Mouse (Mus musculus) embryonic facial prominence, embryonic 11.5 days (tissue): ENCODE results near the gene Trappc3. TPM values are rescaled to one million over a fixed set of nuclear protein-coding genes. Genes with fewer than 3 reads are reported as not detected.

Experiments
- ATAC-seq: fragments of 200-750 bp; cut with Nextera tagmentation; replicated peaks from 2 replicates; pipeline ENCODE4 v1.8.0; 2017; ENCODE audit warnings: low read depth; ENCODE audit not compliant: insufficient number of reproducible peaks, low FRiP score, low TSS enrichment
- DNase-seq: peaks from one replicate; pipeline ENCODE4 v3.0.0-alpha.2; 2015; ENCODE audit warnings: low spot score
- H3K27ac ChIP-seq: fragments of 300-500 bp; sonication (generic); replicated peaks from 2 replicates; pipeline ENCODE4 v1.5.1; 2014; ENCODE audit warnings: mild to moderate bottlenecking, low read depth, low read length, control low read depth
- H3K27me3 ChIP-seq: fragments of 300-500 bp; sonication (generic); 2 replicates; pipeline ENCODE4 v1.6.1; 2014; ENCODE audit warnings: mild to moderate bottlenecking, low read length, moderate library complexity, mixed read lengths; ENCODE audit not compliant: control insufficient read depth, insufficient read depth
- H3K36me3 ChIP-seq: fragments of 300-500 bp; sonication (generic); replicated peaks from 2 replicates; pipeline ENCODE4 v1.6.1; 2014; ENCODE audit warnings: low read depth, mild to moderate bottlenecking, low read length, moderate library complexity, mixed read lengths; ENCODE audit not compliant: control insufficient read depth, insufficient read depth
- H3K4me1 ChIP-seq: fragments of 300-500 bp; sonication (generic); 2 replicates; pipeline ENCODE4 v1.6.1; 2014; ENCODE audit warnings: low read length, mixed read lengths; ENCODE audit not compliant: control insufficient read depth, insufficient read depth
- H3K4me2 ChIP-seq: fragments of 300-500 bp; sonication (generic); 2 replicates; pipeline ENCODE4 v1.6.1; 2014; ENCODE audit warnings: low read depth, mild to moderate bottlenecking, control low read depth, low read length, moderate library complexity
- H3K4me3 ChIP-seq: fragments of 300-500 bp; sonication (generic); 2 replicates; pipeline ENCODE4 v1.5.1; 2014; ENCODE audit warnings: low read depth, low read length, control low read depth
- H3K9ac ChIP-seq: fragments of 300-500 bp; sonication (generic); replicated peaks from 2 replicates; pipeline ENCODE4 v1.6.1; 2014; ENCODE audit warnings: mild to moderate bottlenecking, control low read depth, low read length
- H3K9me3 ChIP-seq: fragments of 300-500 bp; sonication (generic); replicated peaks from 2 replicates; pipeline ENCODE4 v1.6.1; 2016; ENCODE audit warnings: mild to moderate bottlenecking, low read length, inconsistent platforms, mixed read lengths; ENCODE audit not compliant: control insufficient read depth
- WGBS: fragments of 180-500 bp; shearing (Covaris S2); extraction: QIAGEN DNeasy Blood & Tissue Kit; methylation state at CpG from one replicate; pipeline ENCODE4 v1.1.7; 2014; 5-methylcytosine and 5-hydroxymethylcytosine counted together
- polyA plus RNA-seq: library from polyadenylated mRNA; unstranded; fragments of >200 nt; fragmentation: Nextera tagmentation; extraction: Ambion mirVana; gene quantifications from 2 replicates; pipeline ENCODE4 v1.2.1, GENCODE M21; 2014

Gene Trappc3
- polyA plus RNA-seq, 1 experiment from 2014 or later, result 36.7 TPM

DNA sequence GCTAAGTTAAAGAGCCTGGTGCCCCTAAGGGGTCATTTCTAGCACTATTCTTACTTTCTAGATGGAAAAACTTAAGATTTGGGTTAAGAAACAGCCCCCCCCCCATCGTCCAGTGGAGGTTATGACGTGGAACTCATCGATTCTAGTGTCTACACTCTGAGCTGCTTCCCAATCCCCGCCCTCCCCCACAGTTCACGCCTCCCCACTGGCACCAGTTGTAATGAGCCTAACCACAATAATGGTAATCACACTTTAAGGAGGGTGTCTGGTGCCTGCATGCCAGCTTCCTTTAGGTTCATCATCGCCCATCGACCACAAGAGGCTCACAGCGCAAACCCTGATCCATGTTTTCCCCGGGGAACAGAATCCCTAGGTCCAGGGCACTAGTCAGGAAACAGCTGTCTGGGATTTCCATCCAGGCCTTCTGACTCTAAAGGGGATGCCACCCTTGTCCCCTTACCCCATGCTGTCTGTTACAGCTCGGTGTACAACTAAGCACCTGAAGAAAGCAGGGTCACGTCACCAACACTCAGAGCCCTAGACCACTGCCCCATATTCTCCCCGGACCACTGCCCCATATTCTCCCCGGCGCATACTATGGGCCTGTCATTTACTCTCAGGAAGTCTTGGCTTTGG lies 8.4 kb upstream of the Trappc3 start:
- no peaks in the 10 kb centered on the region for H3K9me3 ChIP-seq
- no peak overlapping the region; the same call in none of the 2 replicates for H3K9ac ChIP-seq
- DNase-seq (no peak), ATAC-seq (no peak)
- peak overlapping the region; percentile 94 for H3K4me2 ChIP-seq
- 77% methylated on average over 14 of the region's 14 CpGs for WGBS
- H3K27me3 ChIP-seq, result no peaks in the 10 kb centered on the region
- H3K27ac ChIP-seq, result no peak overlapping the region
- H3K4me1 ChIP-seq, result peaks cover 27% of the 10 kb centered on the region
- H3K36me3 ChIP-seq, result no peaks in the 10 kb centered on the region
- peak overlapping the region; percentile 99 for H3K4me3 ChIP-seq

DNA sequence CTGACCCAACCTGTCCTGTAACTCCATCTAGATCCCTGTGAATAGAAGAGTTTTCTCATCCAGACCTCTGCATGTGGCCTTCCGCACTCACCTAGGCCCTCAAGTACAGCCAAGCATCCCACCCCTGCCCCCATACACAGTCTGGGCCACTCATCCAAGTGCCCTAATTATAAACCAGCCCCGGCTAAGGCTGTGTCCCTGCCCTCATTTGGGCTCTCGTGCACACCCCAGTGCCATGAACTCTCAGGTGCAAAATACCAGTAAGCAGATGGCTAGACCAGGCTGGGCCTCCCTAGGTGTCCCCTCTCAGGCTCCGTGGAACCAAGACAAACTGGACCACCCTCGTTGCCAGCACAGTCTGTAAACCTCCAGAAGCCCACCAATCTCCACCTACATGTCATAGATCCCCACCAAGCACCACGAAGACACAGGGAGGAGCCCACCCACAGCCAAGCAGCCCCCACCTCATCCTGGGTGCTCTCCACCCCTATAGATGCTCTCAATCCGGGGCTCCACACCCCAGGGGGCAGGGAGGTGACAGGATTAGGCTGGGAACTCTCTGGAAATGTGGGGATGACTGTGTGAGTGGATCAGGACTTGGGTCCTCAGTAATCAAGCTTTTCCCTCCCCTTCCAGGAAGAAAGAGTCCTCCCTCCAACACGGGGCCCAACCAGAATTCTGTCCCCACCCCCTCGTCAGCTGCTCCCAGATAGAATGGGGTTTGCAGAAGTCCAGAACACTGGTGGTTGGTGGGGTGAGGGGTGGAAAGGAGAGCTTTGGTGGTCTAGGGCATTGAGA lies 7.6 kb upstream of the Trappc3 start:
- peak; percentile 1; the same call in 1 of the 2 replicates for ATAC-seq
- DNase-seq, result peak; percentile 47
- H3K4me1 ChIP-seq, result peaks cover 31% of the 10 kb centered on the region
- H3K9me3 ChIP-seq, result no peaks in the 10 kb centered on the region
- H3K27me3 ChIP-seq, result no peaks in the 10 kb centered on the region
- H3K9ac ChIP-seq, result peak overlapping the region; percentile 99
- H3K36me3 ChIP-seq, result no peaks in the 10 kb centered on the region
- WGBS, result 17% methylated on average over 9 of the region's 9 CpGs
- H3K27ac ChIP-seq, result peak overlapping the region; percentile 94
- H3K4me3 ChIP-seq, result peak overlapping the region; percentile 99
- H3K4me2 ChIP-seq, result peak overlapping the region; percentile 94

DNA sequence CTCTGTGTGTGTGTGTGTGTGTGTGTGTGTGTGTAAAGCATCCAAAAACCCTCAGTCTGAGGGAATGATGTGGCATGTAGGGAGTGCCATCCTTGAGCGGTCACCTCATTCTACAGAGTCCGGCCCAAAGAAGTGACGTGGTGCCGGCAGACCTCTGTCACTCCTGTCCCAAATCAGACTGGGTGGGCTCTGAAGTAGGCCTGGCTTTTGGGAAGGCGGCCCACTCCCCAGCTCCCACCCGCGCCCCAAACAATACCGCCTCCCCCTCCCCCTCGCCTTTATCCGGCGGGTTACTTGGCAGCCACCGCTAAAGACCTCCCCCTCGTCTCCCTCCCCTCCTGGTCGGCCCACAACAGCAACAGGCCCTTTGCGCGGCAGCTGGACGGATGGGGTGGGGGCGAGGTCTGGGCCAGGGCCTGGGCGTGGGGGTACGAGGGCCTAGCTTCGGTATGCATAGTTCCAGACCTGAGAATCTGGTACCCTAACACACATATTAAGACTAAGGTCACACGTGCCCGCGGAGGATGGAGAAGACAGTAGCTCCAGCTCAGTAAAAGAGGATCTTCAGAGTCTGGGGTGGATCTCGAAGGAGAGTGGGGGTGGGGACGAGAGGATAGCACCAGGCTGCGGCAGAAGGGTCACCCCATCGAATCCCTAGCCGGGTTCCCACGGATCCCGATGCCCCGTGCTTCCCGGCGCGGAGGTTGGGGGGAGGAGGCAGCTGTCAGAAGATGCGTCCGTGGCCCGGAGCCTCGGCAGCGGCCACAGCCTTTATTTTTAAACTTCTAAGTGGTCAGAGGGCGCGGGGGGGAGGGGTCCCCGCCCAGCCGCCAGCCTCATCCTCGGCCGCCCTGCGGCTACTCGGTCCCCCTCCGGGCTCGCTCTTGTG lies 6.8 kb upstream of the Trappc3 start:
- no peaks in the 10 kb centered on the region for H3K36me3 ChIP-seq
- peak overlapping the region; percentile 94 for H3K27ac ChIP-seq
- H3K9me3 ChIP-seq, result no peaks in the 10 kb centered on the region
- peak overlapping the region; percentile 99 for H3K9ac ChIP-seq
- peaks cover 32% of the 10 kb centered on the region for H3K4me1 ChIP-seq
- H3K27me3 ChIP-seq, result no peaks in the 10 kb centered on the region
- H3K4me3 ChIP-seq, result peak overlapping the region; percentile 99
- peak; percentile 74 for DNase-seq
- under 1% methylated on average over 50 of the region's 50 CpGs for WGBS
- peak; percentile 26; the same call in 1 of the 2 replicates for ATAC-seq
- H3K4me2 ChIP-seq, result peak overlapping the region; percentile 94

DNA sequence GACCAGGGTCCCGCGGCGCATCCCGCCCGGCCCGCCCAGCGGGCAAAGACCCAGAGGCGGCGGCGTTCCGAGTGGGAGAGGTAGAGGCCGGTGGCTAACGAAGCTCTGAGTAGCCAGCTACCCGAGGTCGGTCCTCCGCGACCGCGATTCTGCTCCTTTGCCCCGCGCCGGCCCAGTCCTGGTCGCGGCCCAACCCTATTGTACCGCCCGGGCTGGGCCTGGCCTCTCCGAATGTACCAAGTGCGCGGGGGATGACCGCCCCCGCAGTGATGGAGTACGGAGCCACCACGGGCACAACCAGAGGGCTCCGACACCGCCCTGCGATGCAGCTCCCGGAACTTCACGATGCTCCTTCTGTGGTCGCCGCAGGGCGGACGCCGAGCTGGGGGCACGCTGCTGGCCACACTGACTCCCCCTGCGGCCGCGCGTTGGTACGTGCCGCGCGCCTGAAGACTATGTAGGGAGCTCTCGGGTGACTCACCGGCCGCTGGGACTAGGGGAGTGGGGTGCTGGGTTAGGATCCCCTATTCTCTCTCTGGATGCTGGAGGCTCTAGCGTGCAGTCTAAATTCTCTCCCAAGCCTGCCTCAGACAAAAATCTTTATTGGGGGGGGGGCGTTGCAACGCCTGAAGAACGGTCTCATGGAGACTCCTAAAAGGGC lies 5.9 kb upstream of the Trappc3 start, which contains the start of gene Map7d1:
Gene Map7d1 (minus strand): TSS at position 213 of the 661 bp plus-strand sequence.
- Histone ChIP-seq H3K9ac (peak within 1 kb of the TSS; percentile 99), H3K27me3 (no peaks in the 10 kb centered on the region), H3K4me2 (peak within 1 kb of the TSS; percentile 94), H3K36me3 (no peaks in the 10 kb centered on the region), H3K4me3 (peak within 1 kb of the TSS; percentile 99), H3K27ac (peak within 1 kb of the TSS; percentile 94), H3K4me1 (peaks cover 41% of the 10 kb centered on the region), H3K9me3 (no peaks in the 10 kb centered on the region)
- DNase-seq, result peak; percentile 85
- peak; percentile 71 for ATAC-seq
- WGBS, result under 1% methylated on average over 54 of the region's 59 CpGs

DNA sequence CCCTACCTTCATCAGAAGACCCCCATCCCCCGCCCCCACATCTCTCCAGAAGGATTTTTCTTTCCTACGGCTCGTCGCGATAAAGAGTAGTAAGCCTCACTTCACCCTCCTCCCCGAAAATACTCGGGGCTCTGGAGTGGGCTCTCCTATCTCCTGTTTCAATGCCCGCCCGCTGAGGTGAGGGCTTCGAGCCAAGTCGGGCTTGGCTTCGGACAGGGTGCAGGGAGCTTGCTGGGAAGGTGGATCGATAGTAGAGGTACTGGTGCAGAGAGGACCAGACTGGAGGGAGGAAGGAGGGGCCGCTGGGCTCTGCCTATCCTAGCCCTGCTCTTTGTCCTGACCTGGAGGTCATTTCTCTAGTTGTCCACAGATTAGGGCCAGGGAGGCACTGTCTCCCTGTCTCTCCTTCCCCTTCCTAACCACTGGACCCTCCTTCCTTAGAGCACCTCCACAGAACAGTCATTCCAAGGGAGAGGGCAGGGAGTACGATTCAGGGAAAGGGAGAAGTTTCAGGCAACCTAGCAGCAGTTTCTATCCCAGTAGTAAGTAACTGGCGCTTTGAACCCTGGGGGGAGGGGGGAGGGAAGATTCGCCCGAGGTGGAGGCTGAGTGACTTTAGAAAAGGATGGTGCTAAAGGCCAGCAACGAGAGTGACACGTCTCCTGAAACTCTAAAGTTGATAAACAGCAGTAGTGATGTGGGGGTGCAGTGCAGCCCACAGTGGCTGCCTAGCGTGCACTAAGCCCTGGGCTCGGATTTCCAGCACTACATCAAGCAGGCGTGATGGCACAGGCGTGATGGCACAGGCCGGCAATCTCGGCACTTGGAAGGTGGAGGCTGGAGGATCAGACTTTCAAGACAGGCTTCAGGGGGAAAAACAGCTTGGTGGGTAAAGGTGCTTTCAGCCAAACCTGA lies 4.9 kb upstream of the Trappc3 start:
- DNase-seq (peak; percentile 56), ATAC-seq (no peak)
- Histone ChIP-seq H3K27ac (peak overlapping the region; percentile 94), H3K4me3 (peak overlapping the region; percentile 99), H3K9ac (peak overlapping the region; percentile 99), H3K36me3 (no peaks in the 10 kb centered on the region), H3K27me3 (no peaks in the 10 kb centered on the region), H3K9me3 (no peaks in the 10 kb centered on the region), H3K4me1 (peaks cover 39% of the 10 kb centered on the region), H3K4me2 (peak overlapping the region; percentile 94)
- 2% methylated on average over 26 of the region's 26 CpGs for WGBS

DNA sequence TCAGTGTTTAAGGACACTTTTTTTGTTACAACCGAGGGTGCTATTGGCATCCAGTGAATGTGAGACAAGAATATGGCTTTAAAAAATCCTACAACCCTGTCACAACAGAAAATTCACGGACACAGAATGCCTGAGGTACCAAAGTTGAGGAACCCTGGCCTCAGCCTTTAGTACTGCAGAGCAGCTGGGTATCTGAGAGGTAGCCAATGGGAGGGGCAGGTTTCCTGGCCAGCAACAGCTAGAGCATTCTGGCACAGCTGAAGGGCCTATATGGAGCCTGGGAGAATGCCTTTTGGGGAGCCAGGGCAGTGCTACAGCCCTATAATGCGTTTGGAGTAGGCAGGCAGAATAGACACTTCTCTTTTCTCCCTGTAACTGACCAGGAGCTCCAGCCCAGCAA lies 3.1 kb upstream of the Trappc3 start:
- no peaks in the 10 kb centered on the region for H3K36me3 ChIP-seq
- DNase-seq (peak; percentile 36), ATAC-seq (no peak)
- H3K4me2 ChIP-seq, result peak overlapping the region; percentile 34; the same call in 1 of the 2 replicates
- H3K4me3 ChIP-seq, result no peak overlapping the region
- peak overlapping the region; percentile 4 for H3K9ac ChIP-seq
- WGBS, result 16% methylated on average over 3 of the region's 3 CpGs
- H3K27me3 ChIP-seq, result no peaks in the 10 kb centered on the region
- peak overlapping the region; percentile 91 for H3K27ac ChIP-seq
- no peaks in the 10 kb centered on the region for H3K9me3 ChIP-seq
- H3K4me1 ChIP-seq, result peaks cover 28% of the 10 kb centered on the region
